Mouse (Mus musculus) neural tube, embryonic 14.5 days (tissue): ENCODE measurements at regions not wholly inside any gene's neighbourhood (a gene's known extent, or its start where the extent isn't known, plus 50 kb on each side); places are given as distances from the start of the nearest gene placed in this dataset.

Source experiments
- ATAC-seq: fragments of 200-750 bp; cut with Nextera tagmentation; 2 replicates; pipeline ENCODE4 v1.8.0; 2017; ENCODE audit warnings: low read depth, mild to moderate bottlenecking, moderate TSS enrichment, moderate library complexity
- H3K27ac ChIP-seq: fragments of 300-500 bp; sonication (generic); 2 replicates; pipeline ENCODE4 v1.5.1; 2014; ENCODE audit warnings: low read depth, mild to moderate bottlenecking, control low read depth, low read length, moderate library complexity, mixed read lengths
- H3K27me3 ChIP-seq: fragments of 300-500 bp; sonication (generic); 2 replicates; pipeline ENCODE4 v1.6.1; 2014; ENCODE audit warnings: low read length; ENCODE audit not compliant: control insufficient read depth, insufficient read depth
- H3K36me3 ChIP-seq: fragments of 300-500 bp; sonication (generic); 2 replicates; pipeline ENCODE4 v1.6.1; 2014; ENCODE audit warnings: low read length, mixed read lengths; ENCODE audit not compliant: control insufficient read depth, insufficient read depth
- H3K4me1 ChIP-seq: fragments of 300-500 bp; sonication (generic); 2 replicates; pipeline ENCODE4 v1.6.1; 2014; ENCODE audit warnings: low read length; ENCODE audit not compliant: control insufficient read depth, insufficient read depth
- H3K4me2 ChIP-seq: fragments of 300-500 bp; sonication (generic); 2 replicates; pipeline ENCODE4 v1.6.1; 2014; ENCODE audit warnings: mild to moderate bottlenecking, low read depth, low read length, control low read depth
- H3K4me3 ChIP-seq: fragments of 300-500 bp; sonication (generic); 2 replicates; pipeline ENCODE4 v1.5.1; 2014; ENCODE audit warnings: low read depth, low read length, control low read depth, mixed read lengths
- H3K9ac ChIP-seq: fragments of 300-500 bp; sonication (generic); replicated peaks from 2 replicates; pipeline ENCODE4 v1.6.1; 2014; ENCODE audit warnings: low read depth, mild to moderate bottlenecking, control low read depth, low read length, mixed read lengths
- H3K9me3 ChIP-seq: fragments of 300-500 bp; sonication (generic); 2 replicates; pipeline ENCODE4 v1.6.1; 2016; ENCODE audit warnings: low read length; ENCODE audit not compliant: control insufficient read depth
- WGBS: fragments of 180-500 bp; shearing (Covaris S2); extraction: QIAGEN DNeasy Blood & Tissue Kit; methylation state at CpG from one replicate; pipeline ENCODE4 v1.1.7; 2014; 5-methylcytosine and 5-hydroxymethylcytosine counted together

DNA sequence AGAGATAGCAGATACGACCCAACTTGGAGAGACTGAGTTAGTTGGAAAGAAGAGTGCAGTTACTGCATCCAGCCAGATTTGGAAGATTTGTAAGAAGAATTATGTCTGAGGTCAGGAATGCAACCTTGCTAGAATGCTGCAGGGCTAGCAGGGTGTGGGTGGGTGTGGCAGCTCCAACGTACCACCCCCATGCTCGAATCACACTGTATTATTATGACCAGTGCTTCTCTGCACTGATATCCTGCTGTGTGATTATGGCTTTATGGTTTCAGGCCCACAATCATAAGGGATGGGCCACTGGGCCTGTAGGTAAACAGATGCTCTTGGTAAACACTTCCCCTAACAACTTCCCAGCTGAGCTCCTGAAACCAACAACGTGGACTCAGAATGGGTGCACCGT lies 122.8 kb upstream of the Cpeb2 start:
- no peak overlapping the region for H3K27ac ChIP-seq
- H3K4me1 ChIP-seq, result peaks cover 4% of the 10 kb centered on the region; the same call in 1 of the 2 replicates
- WGBS, result 67% methylated on average over 5 of the region's 5 CpGs
- H3K9ac ChIP-seq, result no peak overlapping the region
- H3K4me3 ChIP-seq, result no peak overlapping the region
- no peak for ATAC-seq
- no peaks in the 10 kb centered on the region for H3K27me3 ChIP-seq
- no peak overlapping the region for H3K4me2 ChIP-seq
- H3K9me3 ChIP-seq, result no peaks in the 10 kb centered on the region
- H3K36me3 ChIP-seq, result no peaks in the 10 kb centered on the region

DNA sequence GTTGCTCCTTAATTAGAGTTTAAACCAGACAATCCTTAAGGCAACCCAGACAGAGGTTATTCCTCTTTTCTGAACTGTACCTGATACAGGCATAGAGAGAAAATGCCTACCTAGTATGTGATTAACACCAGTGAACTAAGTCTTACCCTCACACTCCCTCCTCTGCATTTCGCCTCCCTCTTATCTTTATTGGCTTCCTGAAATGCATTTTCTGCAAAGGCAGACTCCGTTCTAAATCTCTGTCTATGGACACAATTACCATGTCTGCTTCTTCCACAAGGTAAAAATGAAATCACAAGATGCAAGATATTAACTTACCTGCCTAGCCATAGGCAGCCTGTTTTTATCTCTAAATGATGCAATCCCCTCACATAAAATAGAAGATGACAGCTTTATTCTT lies 121.2 kb upstream of the Cpeb2 start:
- no peaks in the 10 kb centered on the region for H3K9me3 ChIP-seq
- H3K27ac ChIP-seq, result no peak overlapping the region
- H3K4me2 ChIP-seq, result no peak overlapping the region
- H3K9ac ChIP-seq, result no peak overlapping the region
- H3K4me3 ChIP-seq, result no peak overlapping the region
- 77% methylated on average over 2 of the region's 2 CpGs for WGBS
- ATAC-seq, result no peak
- H3K4me1 ChIP-seq, result peaks cover 4% of the 10 kb centered on the region; the same call in 1 of the 2 replicates
- no peaks in the 10 kb centered on the region for H3K27me3 ChIP-seq
- H3K36me3 ChIP-seq, result no peaks in the 10 kb centered on the region

DNA sequence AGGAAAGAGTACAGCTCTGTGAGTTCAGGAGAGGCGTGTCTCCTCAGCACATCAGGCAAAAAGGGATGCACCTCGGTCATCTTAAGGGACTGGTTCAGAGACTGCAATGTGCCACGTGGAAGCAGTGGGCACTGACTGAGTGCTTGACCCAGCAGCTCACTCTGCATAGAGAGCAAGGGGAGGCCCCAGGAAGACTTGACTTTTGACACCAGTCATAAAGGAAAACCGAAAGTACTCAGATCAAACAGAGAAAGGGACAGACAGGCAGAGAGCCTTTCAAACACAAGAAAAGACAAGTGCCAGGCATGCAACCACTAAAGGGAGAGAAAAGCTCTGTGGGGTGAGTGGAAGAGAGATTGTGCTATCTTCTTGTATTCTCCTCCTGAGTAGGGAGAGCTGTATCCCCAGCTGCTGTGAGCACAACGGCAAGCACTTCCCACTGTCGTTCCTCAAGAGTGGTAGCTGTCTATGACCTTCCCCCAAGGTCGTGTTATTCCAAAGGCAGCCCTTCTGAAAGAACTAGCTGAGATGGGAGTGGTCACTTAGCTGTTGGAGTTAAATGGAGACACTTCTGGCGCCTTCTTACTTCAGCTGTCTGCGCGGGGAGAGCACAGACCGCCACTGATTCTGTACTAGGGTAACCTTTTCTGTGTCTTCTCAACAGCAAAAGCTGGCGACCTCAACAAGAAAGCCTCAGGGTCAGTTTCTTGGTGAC lies 119.4 kb upstream of the Cpeb2 start:
- no peak for ATAC-seq
- H3K4me1 ChIP-seq, result no peaks in the 10 kb centered on the region
- no peaks in the 10 kb centered on the region for H3K27me3 ChIP-seq
- no peak overlapping the region for H3K4me3 ChIP-seq
- H3K9me3 ChIP-seq, result no peaks in the 10 kb centered on the region
- no peak overlapping the region for H3K4me2 ChIP-seq
- H3K9ac ChIP-seq, result no peak overlapping the region
- H3K36me3 ChIP-seq, result no peaks in the 10 kb centered on the region
- no peak overlapping the region for H3K27ac ChIP-seq
- WGBS, result 78% methylated on average over 12 of the region's 12 CpGs

DNA sequence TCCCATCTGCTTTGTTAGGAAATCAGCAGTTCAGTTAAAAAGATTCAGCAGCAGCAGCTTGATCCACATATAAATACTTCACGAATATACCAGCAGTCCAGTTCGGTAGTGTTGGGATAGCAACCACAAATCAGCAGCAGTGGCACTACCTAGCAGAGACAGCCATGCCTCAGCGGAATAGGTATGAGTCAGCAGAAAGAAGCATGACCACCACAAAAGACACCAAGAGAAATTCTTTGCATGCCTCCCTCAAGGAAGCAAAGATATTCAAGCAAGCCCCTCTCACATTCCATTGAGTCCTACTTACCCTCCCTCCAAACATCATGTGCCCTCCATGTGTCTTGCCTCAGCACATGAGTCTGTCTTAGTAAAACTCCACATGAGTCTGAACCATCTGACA lies 117.5 kb upstream of the Cpeb2 start:
- Histone ChIP-seq H3K27ac (no peak overlapping the region), H3K4me2 (no peak overlapping the region), H3K36me3 (no peaks in the 10 kb centered on the region), H3K9ac (no peak overlapping the region), H3K27me3 (no peaks in the 10 kb centered on the region), H3K9me3 (no peaks in the 10 kb centered on the region), H3K4me1 (no peaks in the 10 kb centered on the region), H3K4me3 (no peak overlapping the region)
- WGBS, result 87% methylated on average over 3 of the region's 3 CpGs
- no peak for ATAC-seq

DNA sequence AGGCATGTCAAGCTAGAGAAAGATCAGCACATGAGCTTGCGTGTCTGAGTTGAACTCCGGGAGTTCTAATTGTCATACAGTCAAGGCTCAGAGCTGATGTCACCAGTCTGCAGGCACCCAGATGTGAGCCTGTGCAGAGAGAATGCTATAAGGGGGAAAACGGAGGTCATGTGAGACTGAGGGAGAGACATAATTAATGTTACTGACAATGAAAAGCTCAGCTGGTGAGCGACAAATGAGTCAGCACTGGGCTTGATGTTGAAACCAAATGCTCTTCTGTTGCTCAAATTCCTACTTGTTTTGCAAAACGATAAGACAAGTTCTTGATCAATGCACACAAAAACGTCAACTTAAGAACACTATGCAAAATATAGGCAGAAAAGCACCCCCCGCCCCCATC lies 116.1 kb upstream of the Cpeb2 start:
- no peak for ATAC-seq
- H3K36me3 ChIP-seq, result no peaks in the 10 kb centered on the region
- H3K4me3 ChIP-seq, result no peak overlapping the region
- WGBS, result 63% methylated on average over 7 of the region's 7 CpGs
- no peak overlapping the region for H3K4me2 ChIP-seq
- H3K9me3 ChIP-seq, result no peaks in the 10 kb centered on the region
- no peaks in the 10 kb centered on the region for H3K27me3 ChIP-seq
- H3K9ac ChIP-seq, result no peak overlapping the region
- no peaks in the 10 kb centered on the region for H3K4me1 ChIP-seq
- H3K27ac ChIP-seq, result no peak overlapping the region

DNA sequence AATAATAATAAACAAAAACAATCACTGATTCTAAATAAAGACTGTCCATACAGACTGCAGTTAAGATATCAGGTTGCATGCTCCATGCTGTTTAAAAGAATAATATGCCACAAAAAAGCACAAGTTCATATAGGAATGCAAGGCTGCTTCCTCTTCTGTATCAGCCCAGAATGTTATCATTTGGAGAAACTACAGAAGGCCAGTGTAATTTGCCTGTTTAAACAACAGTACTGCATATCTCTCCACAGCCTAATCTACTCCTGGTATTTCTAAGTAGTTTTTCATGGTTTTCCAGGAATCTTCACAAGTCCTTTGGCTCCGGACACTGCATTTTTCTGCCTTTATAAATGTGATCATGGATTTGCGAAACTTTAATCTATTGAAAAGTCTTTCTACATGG lies 111.9 kb upstream of the Cpeb2 start:
- Histone ChIP-seq H3K27ac (no peak overlapping the region), H3K4me1 (no peaks in the 10 kb centered on the region), H3K27me3 (no peaks in the 10 kb centered on the region), H3K9me3 (no peaks in the 10 kb centered on the region), H3K4me3 (no peak overlapping the region), H3K36me3 (no peaks in the 10 kb centered on the region), H3K9ac (no peak overlapping the region), H3K4me2 (no peak overlapping the region)
- WGBS, result 98% methylated on average over 2 of the region's 2 CpGs
- ATAC-seq, result no peak

DNA sequence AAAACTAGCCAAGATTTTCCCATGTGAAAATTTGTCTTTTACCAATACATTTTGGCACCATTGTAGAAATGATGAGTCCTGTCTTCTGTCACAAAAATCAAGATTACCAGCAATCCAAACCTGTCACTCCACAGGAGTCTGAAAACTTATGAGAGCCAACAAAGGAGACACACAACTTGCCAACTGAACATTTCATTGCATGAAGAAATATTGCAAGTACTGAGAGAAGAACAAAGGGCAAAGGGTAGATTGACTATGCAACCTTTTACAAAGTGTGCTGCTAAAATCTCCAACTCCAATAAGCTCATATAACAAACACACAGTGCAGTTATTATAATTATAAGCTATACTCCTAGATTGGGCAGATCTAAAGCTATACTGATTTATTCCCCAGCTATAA lies 108.7 kb upstream of the Cpeb2 start:
- Histone ChIP-seq H3K27me3 (no peaks in the 10 kb centered on the region), H3K36me3 (no peaks in the 10 kb centered on the region), H3K27ac (no peak overlapping the region), H3K9me3 (no peaks in the 10 kb centered on the region), H3K4me1 (no peaks in the 10 kb centered on the region), H3K4me3 (no peak overlapping the region), H3K9ac (no peak overlapping the region), H3K4me2 (no peak overlapping the region)
- ATAC-seq, result no peak

DNA sequence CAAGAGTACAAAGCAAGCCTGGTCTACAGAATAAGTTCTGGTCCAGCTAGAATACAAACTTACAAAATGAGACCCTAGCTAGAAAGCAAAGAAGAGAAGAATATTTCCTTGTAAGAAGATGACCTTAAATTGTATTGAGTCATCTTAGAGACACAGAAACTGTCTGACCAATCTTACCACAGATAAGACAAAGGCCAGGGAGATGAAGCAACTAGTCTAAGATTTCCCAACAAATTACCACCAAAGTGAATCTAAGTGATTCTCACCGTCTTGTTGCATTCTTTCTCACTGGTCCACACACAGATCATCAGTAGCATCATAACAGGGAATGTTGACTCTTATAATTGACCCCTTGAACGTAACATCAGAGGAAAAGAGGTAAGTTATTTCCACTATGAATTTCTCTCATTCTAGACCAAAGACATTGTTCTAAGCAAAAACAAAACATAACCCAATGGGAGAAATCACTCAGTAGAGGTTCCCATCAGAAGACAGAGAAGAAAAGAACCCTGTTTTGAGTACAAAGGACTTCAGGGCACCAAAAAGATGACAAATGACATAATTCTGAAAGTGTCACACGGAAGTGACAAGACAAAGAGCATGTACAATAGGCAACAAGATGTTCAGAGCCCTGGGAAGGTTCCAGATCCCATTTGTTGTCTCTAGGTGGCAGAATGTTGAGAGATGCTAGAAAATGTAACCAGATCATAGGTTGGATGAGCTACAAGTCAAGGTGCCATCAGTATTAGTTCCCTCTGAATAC lies 107.0 kb upstream of the Cpeb2 start:
- Histone ChIP-seq H3K4me1 (no peaks in the 10 kb centered on the region), H3K27ac (no peak overlapping the region), H3K36me3 (no peaks in the 10 kb centered on the region), H3K27me3 (no peaks in the 10 kb centered on the region), H3K9me3 (no peaks in the 10 kb centered on the region), H3K9ac (no peak overlapping the region), H3K4me2 (no peak overlapping the region), H3K4me3 (no peak overlapping the region)
- WGBS, result 86% methylated on average over 3 of the region's 3 CpGs
- ATAC-seq, result no peak

DNA sequence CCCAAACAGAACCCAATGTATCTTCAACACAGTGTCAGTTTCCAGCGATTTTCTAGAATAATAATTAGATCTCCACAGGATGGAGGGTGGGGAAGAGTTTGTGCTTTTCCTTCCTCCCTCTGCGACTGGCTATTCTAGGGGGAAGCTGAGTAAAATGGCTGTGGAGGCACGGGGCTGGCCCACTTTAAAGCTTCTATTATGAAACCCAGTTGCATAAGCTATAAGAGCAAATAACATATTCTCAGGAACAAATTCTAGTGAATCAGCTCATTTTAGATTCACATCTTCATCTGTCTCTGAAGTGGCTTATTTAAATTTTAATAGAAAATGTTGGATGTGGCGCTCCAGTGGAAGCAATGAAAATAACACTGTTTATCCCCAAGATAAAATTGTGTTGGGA lies 102.6 kb upstream of the Cpeb2 start:
- Histone ChIP-seq H3K27ac (no peak overlapping the region), H3K4me3 (no peak overlapping the region), H3K4me2 (no peak overlapping the region), H3K9me3 (no peaks in the 10 kb centered on the region), H3K4me1 (no peaks in the 10 kb centered on the region), H3K9ac (no peak overlapping the region), H3K27me3 (no peaks in the 10 kb centered on the region), H3K36me3 (no peaks in the 10 kb centered on the region)
- no peak for ATAC-seq
- WGBS, result 72% methylated on average over 4 of the region's 4 CpGs
